Mouse (Mus musculus) forebrain, embryonic 11.5 days (tissue): ENCODE measurements around the gene Tmc6. TPM values are rescaled to one million over a fixed set of nuclear protein-coding genes. Genes with fewer than 3 reads are reported as not detected.

Experiments
- ATAC-seq: fragments of 200-750 bp; cut with Nextera tagmentation; replicated peaks from 2 replicates; pipeline ENCODE4 v1.8.0; 2017; ENCODE audit warnings: moderate TSS enrichment; ENCODE audit not compliant: low FRiP score
- DNase-seq: peaks from one replicate; pipeline ENCODE4 v3.0.0-alpha.2; 2017; ENCODE audit warnings: low spot score
- H3K27ac ChIP-seq: fragments of 300-500 bp; sonication (generic); 2 replicates; pipeline ENCODE4 v1.5.1; 2014; ENCODE audit warnings: low read depth, low read length
- H3K27me3 ChIP-seq: fragments of 300-500 bp; sonication (generic); 2 replicates; pipeline ENCODE4 v1.6.1; 2014; ENCODE audit warnings: mild to moderate bottlenecking, low read length, mixed read lengths; ENCODE audit not compliant: control insufficient read depth, insufficient read depth
- H3K36me3 ChIP-seq: fragments of 300-500 bp; sonication (generic); 2 replicates; pipeline ENCODE4 v1.6.1; 2014; ENCODE audit warnings: mild to moderate bottlenecking, low read length, moderate library complexity, mixed read lengths; ENCODE audit not compliant: control insufficient read depth, insufficient read depth
- H3K4me1 ChIP-seq: fragments of 300-500 bp; sonication (generic); replicated peaks from 2 replicates; pipeline ENCODE4 v1.6.1; 2014; ENCODE audit warnings: low read length, mixed read lengths; ENCODE audit not compliant: control insufficient read depth, insufficient read depth
- H3K4me2 ChIP-seq: fragments of 300-500 bp; sonication (generic); 2 replicates; pipeline ENCODE4 v1.6.1; 2014; ENCODE audit warnings: low read depth, mild to moderate bottlenecking, low read length, moderate library complexity, mixed read lengths; ENCODE audit not compliant: severe bottlenecking
- H3K4me3 ChIP-seq: fragments of 300-500 bp; sonication (generic); 2 replicates; pipeline ENCODE4 v1.5.1; 2014; ENCODE audit warnings: low read depth, low read length
- H3K9ac ChIP-seq: fragments of 300-500 bp; sonication (generic); 2 replicates; pipeline ENCODE4 v1.6.1; 2014; ENCODE audit warnings: low read length
- H3K9me3 ChIP-seq: fragments of 300-500 bp; sonication (generic); 2 replicates; pipeline ENCODE4 v1.6.1; 2016; ENCODE audit warnings: low read length, mixed read lengths; ENCODE audit not compliant: control insufficient read depth
- WGBS: fragments of 180-500 bp; shearing (Covaris S2); extraction: QIAGEN DNeasy Blood & Tissue Kit; methylation state at CpG from one replicate; pipeline ENCODE4 v1.1.7; 2014; 5-methylcytosine and 5-hydroxymethylcytosine counted together
- polyA plus RNA-seq: library from polyadenylated mRNA; unstranded; fragments of >200 nt; fragmentation: Nextera tagmentation; extraction: Ambion mirVana; gene quantifications from 2 replicates; pipeline ENCODE4 v1.2.1, GENCODE M21; 2014

Gene Tmc6
- polyA plus RNA-seq, 1 experiment from 2014 or later: 5.9 TPM

GRCm38 (mm10) chr11:117742243-117742642 lies 39.8 kb downstream of the Tmc6 start:
- ATAC-seq (no peak), DNase-seq (no peak)
- H3K4me3 ChIP-seq: no peak overlapping the region
- H3K4me1 ChIP-seq: no peaks in the 10 kb centered on the region
- no peak overlapping the region for H3K27ac ChIP-seq
- no peak overlapping the region for H3K9ac ChIP-seq
- WGBS: 89% methylated on average over 8 of the region's 8 CpGs
- H3K4me2 ChIP-seq: no peak overlapping the region
- H3K36me3 ChIP-seq: peaks cover 15% of the 10 kb centered on the region; the same call in 1 of the 2 replicates
- no peaks in the 10 kb centered on the region for H3K9me3 ChIP-seq
- no peaks in the 10 kb centered on the region for H3K27me3 ChIP-seq

- Histone ChIP-seq H3K4me1 (no peaks in the 10 kb centered on the region), H3K9ac (no peak overlapping the region), H3K4me3 (no peak overlapping the region), H3K9me3 (no peaks in the 10 kb centered on the region), H3K4me2 (no peak overlapping the region), H3K36me3 (peaks cover 14% of the 10 kb centered on the region; the same call in 1 of the 2 replicates), H3K27me3 (no peaks in the 10 kb centered on the region), H3K27ac (no peak overlapping the region)
- DNase-seq (no peak), ATAC-seq (no peak)
- 86% methylated on average over 6 of the region's 6 CpGs for WGBS
Measured at GRCm38 (mm10) chr11:117741128-117741527, 40.9 kb downstream of the Tmc6 start.

- ATAC-seq (no peak), DNase-seq (no peak)
- Histone ChIP-seq H3K9me3 (no peaks in the 10 kb centered on the region), H3K27me3 (no peaks in the 10 kb centered on the region), H3K9ac (no peak overlapping the region), H3K27ac (no peak overlapping the region), H3K4me1 (no peaks in the 10 kb centered on the region), H3K4me2 (no peak overlapping the region), H3K4me3 (no peak overlapping the region), H3K36me3 (peaks cover 14% of the 10 kb centered on the region; the same call in 1 of the 2 replicates)
- 91% methylated on average over 5 of the region's 5 CpGs for WGBS
Measured at GRCm38 (mm10) chr11:117738123-117738522, 43.9 kb downstream of the Tmc6 start.

GRCm38 (mm10) chr11:117736037-117736689 lies 45.8 kb downstream of the Tmc6 start:
- DNase-seq (no peak), ATAC-seq (no peak)
- no peaks in the 10 kb centered on the region for H3K27me3 ChIP-seq
- H3K9ac ChIP-seq: no peak overlapping the region
- H3K9me3 ChIP-seq: no peaks in the 10 kb centered on the region
- no peak overlapping the region for H3K4me2 ChIP-seq
- H3K4me3 ChIP-seq: no peak overlapping the region
- WGBS: 75% methylated on average over 5 of the region's 5 CpGs
- no peak overlapping the region for H3K27ac ChIP-seq
- no peaks in the 10 kb centered on the region for H3K4me1 ChIP-seq
- peaks cover 14% of the 10 kb centered on the region; the same call in 1 of the 2 replicates for H3K36me3 ChIP-seq

GRCm38 (mm10) chr11:117731470-117731869 lies 50.5 kb downstream of the Tmc6 start:
- 97% methylated on average over 7 of the region's 7 CpGs for WGBS
- no peak for DNase-seq

GRCm38 (mm10) chr11:117730490-117730838 lies 51.5 kb downstream of the Tmc6 start:
- Histone ChIP-seq H3K27me3 (no peaks in the 10 kb centered on the region), H3K27ac (no peak overlapping the region), H3K9me3 (no peaks in the 10 kb centered on the region), H3K4me3 (no peak overlapping the region), H3K36me3 (no peaks in the 10 kb centered on the region), H3K4me2 (no peak overlapping the region), H3K9ac (no peak overlapping the region), H3K4me1 (no peaks in the 10 kb centered on the region)
- WGBS: 85% methylated on average over 4 of the region's 4 CpGs
- ATAC-seq (no peak), DNase-seq (no peak)

More at GRCm38 (mm10) chr11:117731470-117731869, 50.5 kb downstream of the Tmc6 start:
- Histone ChIP-seq H3K27me3 (no peaks in the 10 kb centered on the region), H3K4me1 (no peaks in the 10 kb centered on the region), H3K4me2 (no peak overlapping the region), H3K9ac (no peak overlapping the region), H3K4me3 (no peak overlapping the region), H3K9me3 (no peaks in the 10 kb centered on the region), H3K36me3 (no peaks in the 10 kb centered on the region), H3K27ac (no peak overlapping the region)
- no peak for ATAC-seq

- Histone ChIP-seq H3K27me3 (no peaks in the 10 kb centered on the region), H3K36me3 (no peaks in the 10 kb centered on the region), H3K4me3 (no peak overlapping the region), H3K27ac (no peak overlapping the region), H3K4me1 (no peaks in the 10 kb centered on the region), H3K9me3 (no peaks in the 10 kb centered on the region), H3K9ac (no peak overlapping the region), H3K4me2 (no peak overlapping the region)
- DNase-seq (no peak), ATAC-seq (no peak)
- 83% methylated on average over 7 of the region's 7 CpGs for WGBS
Measured at GRCm38 (mm10) chr11:117729798-117730489, 52.1 kb downstream of the Tmc6 start.

GRCm38 (mm10) chr11:117729341-117729740 lies 52.7 kb downstream of the Tmc6 start:
- Histone ChIP-seq H3K9ac (no peak overlapping the region), H3K27ac (no peak overlapping the region), H3K4me3 (no peak overlapping the region), H3K36me3 (no peaks in the 10 kb centered on the region), H3K4me2 (no peak overlapping the region), H3K9me3 (no peaks in the 10 kb centered on the region), H3K4me1 (no peaks in the 10 kb centered on the region), H3K27me3 (no peaks in the 10 kb centered on the region)
- 94% methylated on average over 3 of the region's 3 CpGs for WGBS
- DNase-seq: no peak
- no peak for ATAC-seq

GRCm38 (mm10) chr11:117728841-117729240 lies 53.2 kb downstream of the Tmc6 start:
- no peak for ATAC-seq
- Histone ChIP-seq H3K27ac (no peak overlapping the region), H3K9ac (no peak overlapping the region), H3K27me3 (no peaks in the 10 kb centered on the region), H3K9me3 (no peaks in the 10 kb centered on the region), H3K4me3 (no peak overlapping the region), H3K4me2 (no peak overlapping the region), H3K4me1 (no peaks in the 10 kb centered on the region), H3K36me3 (no peaks in the 10 kb centered on the region)
- 66% methylated on average over 1 of the region's 1 CpGs for WGBS
- DNase-seq: no peak
